Mouse (Mus musculus) inflammation-experienced regulatory T-cells, adult 16 weeks (primary cell): ENCODE measurements around the gene Mpped1. TPM values are rescaled to one million over a fixed set of nuclear protein-coding genes. Genes with fewer than 3 reads are reported as not detected.

ENCODE experiments used
- polyA plus RNA-seq: library from polyadenylated mRNA; unstranded; fragments of 100-300 nt; shearing (Covaris generic); gene quantifications from one replicate; pipeline ENCODE4 v1.2.1, GENCODE M21; 2017

Mpped1 gene
- not detected for polyA plus RNA-seq

GRCm38 (mm10) chr15:83779387-83779786, at the start of gene Mpped1:
Gene Mpped1, plus strand, starts transcription at chr15:83779467.

Other genes starting within 250 kb of the Mpped1 start
- gene Tspo, start 215.9 kb upstream of the Mpped1 start, polyA plus RNA-seq, result 394 TPM
- 4.2 TPM for gene Mcat, start 215.7 kb upstream of the Mpped1 start, polyA plus RNA-seq
- 25.2 TPM for gene Ttll12, start 184.3 kb upstream of the Mpped1 start, polyA plus RNA-seq
- not detected for gene Scube1, start 54.4 kb upstream of the Mpped1 start, polyA plus RNA-seq